Mouse (Mus musculus) frontal cortex, postnatal 14 days (tissue): ENCODE results near the gene Runx3.
A peak's percentile ranks its signal among the peaks of the same experiment; 100 is the strongest.

Source experiments
- DNase-seq, 2 experiments: peaks; one replicate each; pipeline ENCODE4 v3.0.0; 2022; ENCODE audit warnings: low spot score in 2 of 2

Gene Runx3

GRCm38 (mm10) chr4:135150031-135150801, 29.8 kb downstream of the Runx3 start:
- DNase-seq: peak; percentile 24 to 44

- DNase-seq: no peak
These were observed 30.9 kb downstream of the Runx3 start for GRCm38 (mm10) chr4:135151111-135151987.

- no peak for DNase-seq
These were observed 31.6 kb downstream of the Runx3 start for GRCm38 (mm10) chr4:135151988-135152594.

- DNase-seq: no peak
These were observed 32.4 kb downstream of the Runx3 start for GRCm38 (mm10) chr4:135152834-135153259.

GRCm38 (mm10) chr4:135153260-135154088, 33.0 kb downstream of the Runx3 start:
- DNase-seq: no peak

GRCm38 (mm10) chr4:135154089-135154949, 33.9 kb downstream of the Runx3 start:
- no peak for DNase-seq

- DNase-seq: no peak
These were observed 34.8 kb downstream of the Runx3 start for GRCm38 (mm10) chr4:135155106-135155800.

GRCm38 (mm10) chr4:135155805-135156469, 35.5 kb downstream of the Runx3 start:
- no peak for DNase-seq

- DNase-seq: no peak
These were observed 36.1 kb downstream of the Runx3 start for GRCm38 (mm10) chr4:135156531-135156930.

GRCm38 (mm10) chr4:135157329-135157728, 36.9 kb downstream of the Runx3 start:
- DNase-seq: no peak

GRCm38 (mm10) chr4:135158724-135159409, 38.4 kb downstream of the Runx3 start:
- DNase-seq: no peak

- DNase-seq: no peak
These were observed 39.2 kb downstream of the Runx3 start for GRCm38 (mm10) chr4:135159663-135160062.

GRCm38 (mm10) chr4:135160168-135160567, 39.7 kb downstream of the Runx3 start:
- no peak for DNase-seq

GRCm38 (mm10) chr4:135161441-135161840, 41.0 kb downstream of the Runx3 start:
- no peak for DNase-seq

- DNase-seq: no peak
These were observed 45.3 kb downstream of the Runx3 start for GRCm38 (mm10) chr4:135165761-135166160.

GRCm38 (mm10) chr4:135166413-135167225, 46.2 kb downstream of the Runx3 start:
- no peak for DNase-seq

GRCm38 (mm10) chr4:135167816-135168527, 47.5 kb downstream of the Runx3 start:
- no peak for DNase-seq
